Mouse (Mus musculus) mouse trophoblast stem cell (cell line): Measurements from ENCODE around the gene Ucn3.

Experiments
- in situ Hi-C, 2 experiments: fragments of 300-500 bp; cut with MseI, MboI; formaldehyde crosslinking; loops; 2 replicates in 1 of 2; 3 replicates in 1 of 2; pipeline ENCODE4 v1.15.1; 2025

Ucn3 gene

GRCm38 (mm10) chr13:3945249-3945648 is at the start of gene Ucn3:
Gene Ucn3 (minus strand): TSS chr13:3945349.
- in situ Hi-C loops, result no loop called here

GRCm38 (mm10) chr13:3992081-3992480 is 46.9 kb upstream of the Ucn3 start:
- in situ Hi-C loops, result no loop called here

GRCm38 (mm10) chr13:3968849-3969248 is 23.7 kb upstream of the Ucn3 start:
- in situ Hi-C loops, result no loop called here

GRCm38 (mm10) chr13:3951198-3951914 is 6.2 kb upstream of the Ucn3 start:
- in situ Hi-C loops, result no loop called here

GRCm38 (mm10) chr13:3949477-3949876 is 4.3 kb upstream of the Ucn3 start:
- in situ Hi-C loops, result no loop called here

- in situ Hi-C loops, result no loop called here
Measured at GRCm38 (mm10) chr13:3947267-3947666, 2.1 kb upstream of the Ucn3 start.

GRCm38 (mm10) chr13:3944699-3945098 is 450 bp downstream of the Ucn3 start:
- in situ Hi-C loops, result no loop called here

GRCm38 (mm10) chr13:3926046-3926445 is 19.1 kb downstream of the Ucn3 start:
- in situ Hi-C loops, result no loop called here

- in situ Hi-C loops, result no loop called here
Measured at GRCm38 (mm10) chr13:3925632-3926031, 19.5 kb downstream of the Ucn3 start.

- in situ Hi-C loops, result no loop called here
Measured at GRCm38 (mm10) chr13:3924483-3924882, 20.7 kb downstream of the Ucn3 start.

- in situ Hi-C loops, result no loop called here
Measured at GRCm38 (mm10) chr13:3917571-3918311, 27.4 kb downstream of the Ucn3 start, which contains the start of the genes Net1 and Tubal3. Gene Net1 (minus strand): TSS chr13:3918220. Gene Tubal3 (plus strand): TSS chr13:3918274.

- in situ Hi-C loops, result no loop called here
Measured at GRCm38 (mm10) chr13:3913504-3913903, 31.6 kb downstream of the Ucn3 start.

GRCm38 (mm10) chr13:3910356-3910755 is 34.8 kb downstream of the Ucn3 start:
- in situ Hi-C loops, result no loop called here

- in situ Hi-C loops, result no loop called here
Measured at GRCm38 (mm10) chr13:3908262-3908661, 36.9 kb downstream of the Ucn3 start.

- in situ Hi-C loops, result no loop called here
Measured at GRCm38 (mm10) chr13:3907151-3907696, 37.9 kb downstream of the Ucn3 start.

- in situ Hi-C loops, result loop anchor here (5.0 to 10.0 kb wide), 2 partner anchors 154 to 232 kb away; no protein-coding TSS in a partner anchor
Measured at GRCm38 (mm10) chr13:3899301-3899700, 45.8 kb downstream of the Ucn3 start.

- in situ Hi-C loops, result loop anchor here (5.0 to 10.0 kb wide), 2 partner anchors 153 to 231 kb away; no protein-coding TSS in a partner anchor
Measured at GRCm38 (mm10) chr13:3898202-3898601, 46.9 kb downstream of the Ucn3 start.

- in situ Hi-C loops, result loop anchor here (5.0 to 10.0 kb wide), 2 partner anchors 152 to 230 kb away; no protein-coding TSS in a partner anchor
Measured at GRCm38 (mm10) chr13:3896913-3897312, 48.2 kb downstream of the Ucn3 start.

GRCm38 (mm10) chr13:3896032-3896431 is 49.1 kb downstream of the Ucn3 start:
- in situ Hi-C loops, result loop anchor here (5.0 to 10.0 kb wide), 2 partner anchors 151 to 229 kb away; no protein-coding TSS in a partner anchor

GRCm38 (mm10) chr13:3895397-3895980 is 49.7 kb downstream of the Ucn3 start:
- in situ Hi-C loops, result loop anchor here (5.0 to 10.0 kb wide), 2 partner anchors 151 to 228 kb away; no protein-coding TSS in a partner anchor

- in situ Hi-C loops, result loop anchor here in 1 of 2 experiments (10.0 kb wide), 1 partner anchor 150 kb away; no protein-coding TSS in a partner anchor
Measured at GRCm38 (mm10) chr13:3894549-3894948, 50.6 kb downstream of the Ucn3 start.
